Mouse (Mus musculus): ENCODE data around the gene Gm20388. TPM values are rescaled to one million over a fixed set of nuclear protein-coding genes. Genes with fewer than 3 reads are reported as not detected.
A peak's percentile ranks its signal among the peaks of the same experiment; 100 is the strongest.

Gene Gm20388
- polyA plus RNA-seq, 1 experiment from 2014 or later: not detected

DNA sequence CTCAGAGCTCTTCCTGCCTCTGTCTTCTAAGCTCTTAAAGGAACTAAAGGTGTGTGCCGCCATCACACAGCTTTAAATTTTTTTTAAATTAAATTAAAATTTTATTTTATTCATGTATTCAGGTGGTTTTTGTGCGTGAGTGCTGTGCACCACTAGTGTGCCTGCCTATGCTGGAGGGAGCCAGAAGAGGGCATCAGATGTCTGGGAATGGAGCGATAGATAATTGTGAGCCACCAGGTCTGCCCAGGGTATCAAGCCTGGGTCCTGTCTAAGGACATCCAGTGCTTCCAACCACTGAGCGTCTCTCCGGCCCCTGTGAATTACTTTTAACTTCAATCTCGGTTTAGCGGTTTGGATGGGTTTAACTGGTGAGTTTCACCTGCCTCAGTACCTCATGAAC lies 3572.0 kb downstream of the Gm20388 start:
- no peak overlapping the region for H3K27ac ChIP-seq (ENCODE audit: low read depth, low read length)
- no peaks in the 10 kb centered on the region for H3K9me3 ChIP-seq (ENCODE audit: control insufficient read depth, low read length)
- peaks cover 24% of the 10 kb centered on the region for H3K36me3 ChIP-seq (ENCODE audit: control insufficient read depth, insufficient read depth, low read length)
- no peak for DNase-seq (ENCODE audit: low spot score, missing footprints)
- no peak overlapping the region for H3K4me3 ChIP-seq (ENCODE audit: low read depth, low read length)
- H3K27me3 ChIP-seq (ENCODE audit: control insufficient read depth, insufficient read depth, low read length): no peaks in the 10 kb centered on the region
- ATAC-seq (ENCODE audit: low FRiP score): no peak
- H3K9ac ChIP-seq (ENCODE audit: low read length): no peak overlapping the region
- WGBS: 90% methylated on average over 7 of the region's 7 CpGs
- H3K4me2 ChIP-seq: no peak overlapping the region
- H3K4me1 ChIP-seq (ENCODE audit: control insufficient read depth, insufficient read depth, low read length): peaks cover 8% of the 10 kb centered on the region

DNA sequence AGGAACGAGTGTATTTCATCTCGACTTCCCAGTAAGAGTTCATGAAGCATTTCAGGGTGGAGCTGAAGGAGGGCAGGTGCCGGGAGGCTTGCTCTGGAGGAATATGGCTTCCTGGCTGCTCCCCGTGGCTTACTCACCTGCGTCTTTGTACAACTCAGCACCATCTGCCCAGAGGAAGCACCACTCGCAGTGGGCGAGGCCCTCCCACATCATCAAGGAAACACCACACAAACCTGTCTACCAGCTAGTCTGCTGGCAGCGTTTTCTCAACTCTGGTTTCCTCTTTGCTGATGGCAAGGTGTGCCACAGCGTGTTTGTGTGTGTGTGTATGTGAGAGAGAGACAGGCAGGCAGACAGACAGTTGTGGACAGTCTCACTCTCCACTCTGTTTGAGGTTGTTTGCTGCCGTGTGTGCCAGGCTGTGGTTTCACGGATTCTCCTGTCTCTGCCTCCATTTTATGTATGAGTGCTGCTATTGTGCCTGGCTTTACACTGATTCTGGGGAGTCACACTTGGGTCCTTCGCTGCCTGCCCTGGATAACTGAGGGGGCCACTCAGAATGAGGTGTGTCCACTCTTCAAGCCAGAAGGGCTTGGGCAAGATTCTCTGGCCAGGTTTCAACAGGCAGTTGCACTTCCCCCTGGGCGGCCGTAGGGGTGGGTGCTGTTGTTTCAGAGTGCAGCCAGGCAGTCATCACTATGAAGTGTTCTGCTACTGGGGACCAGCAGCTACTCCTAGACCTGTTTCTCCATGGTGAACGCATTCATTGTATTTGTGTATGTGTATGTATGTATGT lies 3580.8 kb downstream of the Gm20388 start:
- H3K36me3 ChIP-seq (ENCODE audit: control insufficient read depth, insufficient read depth, low read length): peaks cover 46% of the 10 kb centered on the region
- DNase-seq (ENCODE audit: low spot score, missing footprints): peak; percentile 41

DNA sequence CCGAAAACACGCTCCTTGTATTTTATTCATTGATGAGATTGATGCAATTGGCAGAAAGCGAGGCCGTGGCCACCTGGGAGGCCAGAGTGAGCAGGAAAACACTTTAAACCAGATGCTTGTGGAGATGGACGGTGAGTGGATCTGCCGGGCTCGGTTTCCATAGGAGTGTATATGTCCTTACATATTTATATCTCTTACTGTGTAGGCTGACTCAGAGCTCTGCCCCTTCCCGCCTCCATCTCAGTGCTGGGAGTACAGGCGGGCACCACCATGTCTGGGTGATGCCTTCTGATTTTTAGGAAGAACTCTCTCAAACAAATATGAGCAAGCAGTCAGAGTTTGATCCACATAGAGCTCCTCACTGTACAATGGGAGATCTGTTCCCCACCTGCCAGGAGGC lies 3582.3 kb downstream of the Gm20388 start:
- WGBS: 96% methylated on average over 9 of the region's 9 CpGs
- no peak overlapping the region for H3K27ac ChIP-seq (ENCODE audit: low read depth, low read length)
- no peak for ATAC-seq (ENCODE audit: low FRiP score)
- H3K4me3 ChIP-seq (ENCODE audit: low read depth, low read length): no peak overlapping the region
- no peaks in the 10 kb centered on the region for H3K4me1 ChIP-seq (ENCODE audit: control insufficient read depth, insufficient read depth, low read length)
- no peak overlapping the region for H3K9ac ChIP-seq (ENCODE audit: low read length)
- DNase-seq (ENCODE audit: low spot score, missing footprints): peak; percentile 56
- no peaks in the 10 kb centered on the region for H3K9me3 ChIP-seq (ENCODE audit: control insufficient read depth, low read length)
- H3K27me3 ChIP-seq (ENCODE audit: control insufficient read depth, insufficient read depth, low read length): no peaks in the 10 kb centered on the region
- no peak overlapping the region for H3K4me2 ChIP-seq
- H3K36me3 ChIP-seq (ENCODE audit: control insufficient read depth, insufficient read depth, low read length): peaks cover 39% of the 10 kb centered on the region

More for the DNA sequence above, 3580.8 kb downstream of the Gm20388 start:
- Histone ChIP-seq H3K4me2 (no peak overlapping the region), H3K4me3 (ENCODE audit: low read depth, low read length) (no peak overlapping the region), H3K27me3 (ENCODE audit: control insufficient read depth, insufficient read depth, low read length) (no peaks in the 10 kb centered on the region), H3K4me1 (ENCODE audit: control insufficient read depth, insufficient read depth, low read length) (no peaks in the 10 kb centered on the region), H3K27ac (ENCODE audit: low read depth, low read length) (no peak overlapping the region), H3K9me3 (ENCODE audit: control insufficient read depth, low read length) (no peaks in the 10 kb centered on the region), H3K9ac (ENCODE audit: low read length) (no peak overlapping the region)
- no peak for ATAC-seq (ENCODE audit: low FRiP score)
- WGBS: 94% methylated on average over 15 of the region's 15 CpGs

DNA sequence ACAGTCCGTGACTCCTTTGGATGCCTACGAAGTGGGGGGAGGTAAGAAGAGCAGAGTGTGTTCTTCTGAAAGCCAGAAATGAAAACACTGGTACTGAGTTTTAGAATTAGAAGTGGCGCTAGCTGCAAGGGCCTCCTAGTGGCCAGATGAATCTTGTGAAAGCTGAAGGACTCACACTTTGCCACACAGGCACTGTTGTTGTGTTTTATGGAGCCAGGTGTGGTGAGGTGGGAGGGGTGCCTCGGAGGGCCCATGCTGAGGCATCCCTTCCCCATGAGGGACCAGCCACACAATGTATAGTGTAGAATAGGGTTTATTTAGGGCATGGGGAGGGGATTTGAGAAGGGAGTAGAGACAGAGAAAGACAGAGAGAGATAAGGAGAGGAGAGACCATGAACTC lies 3587.1 kb downstream of the Gm20388 start:
- ATAC-seq (ENCODE audit: low FRiP score): no peak
- no peak overlapping the region for H3K4me3 ChIP-seq (ENCODE audit: low read depth, low read length)

DNA sequence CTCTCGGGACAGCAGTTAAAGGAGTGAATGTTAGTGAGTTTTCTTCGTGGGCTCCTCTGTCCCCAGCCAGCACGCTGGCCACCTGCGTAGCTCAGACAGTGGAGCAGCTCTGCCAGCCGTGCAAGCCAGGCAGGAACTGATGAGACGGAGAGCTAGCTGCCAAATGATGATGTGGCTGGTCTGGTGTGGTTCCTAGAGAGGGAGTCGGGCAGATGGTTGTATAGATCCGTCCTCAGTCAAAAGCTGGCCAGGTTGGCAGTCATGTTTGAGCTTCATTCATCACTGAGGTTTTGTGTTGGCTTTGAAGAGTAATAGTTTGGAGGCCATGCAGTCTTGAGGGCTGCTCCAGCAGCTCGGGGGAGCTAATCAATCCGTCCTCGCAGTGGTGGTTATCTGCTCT lies 3588.3 kb downstream of the Gm20388 start:
- Histone ChIP-seq H3K9ac (ENCODE audit: low read length) (no peak overlapping the region), H3K4me1 (ENCODE audit: control insufficient read depth, insufficient read depth, low read length) (no peaks in the 10 kb centered on the region), H3K9me3 (ENCODE audit: control insufficient read depth, low read length) (0 out of 2 replicates have a peak, but pooled peaks cover 2% of the 10 kb centered on the region), H3K4me3 (ENCODE audit: low read depth, low read length) (no peak overlapping the region), H3K36me3 (ENCODE audit: control insufficient read depth, insufficient read depth, low read length) (peaks cover 51% of the 10 kb centered on the region), H3K27me3 (ENCODE audit: control insufficient read depth, insufficient read depth, low read length) (no peaks in the 10 kb centered on the region), H3K27ac (ENCODE audit: low read depth, low read length) (no peak overlapping the region), H3K4me2 (no peak overlapping the region)
- ATAC-seq (ENCODE audit: low FRiP score) (no peak), DNase-seq (ENCODE audit: low spot score, missing footprints) (no peak)
- 93% methylated on average over 11 of the region's 11 CpGs for WGBS

More for the DNA sequence above, 3587.1 kb downstream of the Gm20388 start:
- no peak overlapping the region for H3K4me2 ChIP-seq
- 86% methylated on average over 4 of the region's 4 CpGs for WGBS
- H3K27ac ChIP-seq (ENCODE audit: low read depth, low read length): no peak overlapping the region
- peak; percentile 79 for DNase-seq (ENCODE audit: low spot score, missing footprints)
- H3K9me3 ChIP-seq (ENCODE audit: control insufficient read depth, low read length): no peaks in the 10 kb centered on the region
- no peaks in the 10 kb centered on the region for H3K4me1 ChIP-seq (ENCODE audit: control insufficient read depth, insufficient read depth, low read length)
- no peak overlapping the region for H3K9ac ChIP-seq (ENCODE audit: low read length)
- H3K27me3 ChIP-seq (ENCODE audit: control insufficient read depth, insufficient read depth, low read length): no peaks in the 10 kb centered on the region
- peaks cover 50% of the 10 kb centered on the region for H3K36me3 ChIP-seq (ENCODE audit: control insufficient read depth, insufficient read depth, low read length)

DNA sequence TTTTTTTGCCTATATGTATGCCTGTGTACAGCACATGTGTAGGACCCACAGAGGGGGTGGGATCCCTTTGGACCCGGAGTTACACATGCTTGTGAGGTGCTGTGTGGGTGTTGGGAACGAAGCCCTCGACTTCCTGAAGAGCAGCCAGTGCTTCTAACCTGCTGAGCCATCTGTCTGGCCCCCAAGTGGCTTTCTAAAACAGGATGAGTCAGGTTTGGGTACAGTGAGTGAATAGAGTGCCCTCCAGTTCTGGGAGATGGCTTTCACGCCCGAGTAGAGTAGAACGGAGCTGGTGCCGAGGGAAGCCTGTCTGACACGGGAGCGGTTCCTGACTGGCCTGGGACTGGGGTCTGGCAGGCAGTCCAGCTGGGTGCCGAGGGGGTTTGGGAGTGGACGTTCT lies 3588.9 kb downstream of the Gm20388 start:
- WGBS: 93% methylated on average over 11 of the region's 11 CpGs
- Histone ChIP-seq H3K9ac (ENCODE audit: low read length) (no peak overlapping the region), H3K4me1 (ENCODE audit: control insufficient read depth, insufficient read depth, low read length) (no peaks in the 10 kb centered on the region), H3K36me3 (ENCODE audit: control insufficient read depth, insufficient read depth, low read length) (peaks cover 48% of the 10 kb centered on the region), H3K27me3 (ENCODE audit: control insufficient read depth, insufficient read depth, low read length) (no peaks in the 10 kb centered on the region), H3K27ac (ENCODE audit: low read depth, low read length) (no peak overlapping the region), H3K9me3 (ENCODE audit: control insufficient read depth, low read length) (0 out of 2 replicates have a peak, but pooled peaks cover 2% of the 10 kb centered on the region), H3K4me2 (no peak overlapping the region), H3K4me3 (ENCODE audit: low read depth, low read length) (no peak overlapping the region)
- DNase-seq (ENCODE audit: low spot score, missing footprints) (no peak), ATAC-seq (ENCODE audit: low FRiP score) (no peak)

DNA sequence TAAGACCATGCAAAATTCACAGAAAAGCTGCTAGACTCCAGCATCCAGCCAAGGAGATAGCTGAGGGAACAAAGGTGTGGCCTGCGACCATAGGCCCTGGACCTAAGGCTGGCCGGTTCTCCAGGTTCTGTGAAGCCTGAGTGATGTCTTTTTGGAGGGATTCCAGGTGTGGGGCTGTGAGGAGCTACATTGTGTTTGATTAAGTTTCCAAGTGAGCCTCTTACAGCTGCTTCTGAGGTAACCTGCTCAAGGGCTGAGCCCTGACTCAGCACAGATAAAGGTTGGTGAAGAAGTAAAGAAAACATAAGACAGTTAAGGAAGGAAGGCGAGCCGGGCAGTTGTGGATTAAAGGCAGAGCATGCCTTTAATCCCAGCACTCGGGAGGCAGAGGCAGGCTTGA lies 3591.6 kb downstream of the Gm20388 start:
- H3K36me3 ChIP-seq (ENCODE audit: control insufficient read depth, insufficient read depth, low read length): peaks cover 44% of the 10 kb centered on the region

DNA sequence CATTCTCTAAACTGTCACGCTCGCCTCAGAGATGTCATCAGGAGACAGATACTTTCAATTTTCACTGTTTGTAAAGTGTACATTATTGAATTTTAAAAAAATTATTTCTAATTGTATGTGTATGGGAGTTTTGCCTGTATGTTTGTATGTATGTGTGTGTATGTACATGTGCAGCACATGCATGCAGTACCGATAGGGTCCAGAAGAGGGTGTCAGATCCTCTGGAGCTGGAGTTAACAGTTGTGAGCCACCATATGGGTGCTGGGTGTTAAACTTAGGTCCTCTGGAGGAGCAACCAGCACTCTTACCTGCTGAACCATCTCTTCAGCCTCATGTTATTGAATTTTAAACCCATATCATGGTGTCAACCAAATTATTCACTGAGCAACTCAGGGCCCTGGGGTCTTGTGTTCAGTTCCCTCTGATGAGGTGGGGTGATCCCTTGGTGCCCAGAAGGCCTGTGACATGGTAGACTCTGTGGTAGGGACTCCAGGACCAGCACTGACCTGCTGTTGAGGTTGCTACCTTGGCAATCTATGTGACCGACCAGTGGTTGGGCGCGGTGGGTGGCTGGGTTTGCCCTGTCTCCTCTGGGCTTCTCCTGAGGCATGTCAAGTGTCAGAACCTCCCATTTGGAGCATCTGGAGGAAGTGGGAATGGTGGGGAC lies 3593.3 kb downstream of the Gm20388 start:
- Histone ChIP-seq H3K4me1 (ENCODE audit: control insufficient read depth, insufficient read depth, low read length) (no peaks in the 10 kb centered on the region), H3K4me2 (no peak overlapping the region), H3K27ac (ENCODE audit: low read depth, low read length) (no peak overlapping the region), H3K27me3 (ENCODE audit: control insufficient read depth, insufficient read depth, low read length) (no peaks in the 10 kb centered on the region), H3K9me3 (ENCODE audit: control insufficient read depth, low read length) (0 out of 2 replicates have a peak, but pooled peaks cover 2% of the 10 kb centered on the region), H3K4me3 (ENCODE audit: low read depth, low read length) (no peak overlapping the region), H3K36me3 (ENCODE audit: control insufficient read depth, insufficient read depth, low read length) (peaks cover 44% of the 10 kb centered on the region), H3K9ac (ENCODE audit: low read length) (no peak overlapping the region)
- DNase-seq (ENCODE audit: low spot score, missing footprints) (no peak), ATAC-seq (ENCODE audit: low FRiP score) (no peak)
- WGBS: 96% methylated on average over 6 of the region's 6 CpGs

More for the DNA sequence above, 3591.6 kb downstream of the Gm20388 start:
- DNase-seq (ENCODE audit: low spot score, missing footprints) (no peak), ATAC-seq (ENCODE audit: low FRiP score) (no peak)
- H3K27ac ChIP-seq (ENCODE audit: low read depth, low read length): no peak overlapping the region
- no peaks in the 10 kb centered on the region for H3K27me3 ChIP-seq (ENCODE audit: control insufficient read depth, insufficient read depth, low read length)
- H3K9me3 ChIP-seq (ENCODE audit: control insufficient read depth, low read length): 0 out of 2 replicates have a peak, but pooled peaks cover 2% of the 10 kb centered on the region
- no peak overlapping the region for H3K4me3 ChIP-seq (ENCODE audit: low read depth, low read length)
- 91% methylated on average over 5 of the region's 5 CpGs for WGBS
- H3K4me1 ChIP-seq (ENCODE audit: control insufficient read depth, insufficient read depth, low read length): no peaks in the 10 kb centered on the region
- H3K4me2 ChIP-seq: no peak overlapping the region
- no peak overlapping the region for H3K9ac ChIP-seq (ENCODE audit: low read length)

DNA sequence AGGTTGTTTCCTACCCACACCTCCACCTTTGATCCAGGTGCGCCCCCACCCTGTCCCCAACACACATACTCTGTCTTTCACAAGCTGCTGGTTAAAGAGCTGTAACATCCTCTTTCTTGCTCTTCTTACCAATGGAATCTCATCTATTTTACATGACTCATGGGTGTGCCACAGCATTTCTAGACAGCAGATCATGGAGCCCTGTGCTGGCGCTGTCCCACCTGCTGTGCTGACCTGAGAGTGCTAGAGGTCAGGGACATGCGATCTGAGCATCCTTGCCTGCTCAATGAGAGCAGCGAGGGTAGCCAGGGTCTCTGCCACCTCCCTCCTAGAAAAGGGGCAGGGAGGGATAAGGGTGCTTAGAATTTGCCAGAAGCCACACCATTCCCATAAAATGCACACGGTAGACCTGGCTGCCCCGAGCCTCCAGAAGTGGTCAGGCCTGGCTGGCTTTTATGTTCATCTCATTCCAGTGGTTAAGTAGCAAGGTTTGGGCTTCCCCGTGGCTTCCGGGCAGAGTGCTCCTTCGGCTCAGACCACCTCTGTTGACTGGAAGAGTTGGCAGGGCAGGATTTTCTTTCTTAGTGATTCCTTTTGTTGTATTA lies 3594.1 kb downstream of the Gm20388 start:
- WGBS: 90% methylated on average over 9 of the region's 9 CpGs
- ATAC-seq (ENCODE audit: low FRiP score): no peak

More for the DNA sequence above, 3594.1 kb downstream of the Gm20388 start:
- Histone ChIP-seq H3K4me1 (ENCODE audit: control insufficient read depth, insufficient read depth, low read length) (no peaks in the 10 kb centered on the region), H3K4me3 (ENCODE audit: low read depth, low read length) (no peak overlapping the region), H3K4me2 (no peak overlapping the region), H3K9me3 (ENCODE audit: control insufficient read depth, low read length) (0 out of 2 replicates have a peak, but pooled peaks cover 2% of the 10 kb centered on the region), H3K27ac (ENCODE audit: low read depth, low read length) (no peak overlapping the region), H3K9ac (ENCODE audit: low read length) (no peak overlapping the region), H3K27me3 (ENCODE audit: control insufficient read depth, insufficient read depth, low read length) (no peaks in the 10 kb centered on the region), H3K36me3 (ENCODE audit: control insufficient read depth, insufficient read depth, low read length) (peaks cover 41% of the 10 kb centered on the region)
- DNase-seq (ENCODE audit: low spot score, missing footprints): no peak

Measured in midbrain, embryonic 11.5 days (tissue).